Mouse (Mus musculus) testis, postnatal 14 days (tissue): ENCODE measurements around the gene Ang.

Experiments used
- DNase-seq: peaks from one replicate; pipeline ENCODE4 v3.0.0; 2021; ENCODE audit warnings: low spot score

The Ang gene

GRCm38 (mm10) chr14:51090921-51091900, at the start of gene Ang, which contains the start of gene Rnase4:
TSS of gene Ang (plus strand) at chr14:51091150.
TSS of gene Rnase4 (plus strand) at chr14:51091077.
- DNase-seq, result peak; percentile 57

- DNase-seq, result no peak
Measured at GRCm38 (mm10) chr14:51041769-51042168, 49.2 kb upstream of the Ang start, which contains the start of gene Rnase9. TSS of gene Rnase9 (minus strand) at chr14:51041869.

- DNase-seq, result no peak
Measured at GRCm38 (mm10) chr14:51047846-51048245, 43.1 kb upstream of the Ang start.

GRCm38 (mm10) chr14:51050063-51050462, 40.9 kb upstream of the Ang start, which contains the start of gene Rnase11:
TSS of gene Rnase11 (minus strand) at chr14:51050163.
- no peak for DNase-seq

- DNase-seq, result no peak
Measured at GRCm38 (mm10) chr14:51051941-51052340, 39.0 kb upstream of the Ang start.

- no peak for DNase-seq
Measured at GRCm38 (mm10) chr14:51053176-51053575, 37.8 kb upstream of the Ang start.

- peak; percentile 70 for DNase-seq
Measured at GRCm38 (mm10) chr14:51054243-51055237, 36.4 kb upstream of the Ang start.

GRCm38 (mm10) chr14:51057401-51057831, 33.5 kb upstream of the Ang start, which contains the start of gene Rnase12:
TSS of gene Rnase12 (minus strand) at chr14:51057661.
- DNase-seq, result no peak

GRCm38 (mm10) chr14:51060761-51061160, 30.2 kb upstream of the Ang start:
- no peak for DNase-seq

- DNase-seq, result no peak
Measured at GRCm38 (mm10) chr14:51068956-51069355, 22.0 kb upstream of the Ang start.

- no peak for DNase-seq
Measured at GRCm38 (mm10) chr14:51069617-51070016, 21.3 kb upstream of the Ang start.

- no peak for DNase-seq
Measured at GRCm38 (mm10) chr14:51074335-51074734, 16.6 kb upstream of the Ang start, which contains the start of gene Olfr750. TSS of gene Olfr750 (minus strand) at chr14:51074435.

- DNase-seq, result no peak
Measured at GRCm38 (mm10) chr14:51079180-51079579, 11.8 kb upstream of the Ang start.

GRCm38 (mm10) chr14:51081035-51081434, 9.9 kb upstream of the Ang start:
- DNase-seq, result no peak

GRCm38 (mm10) chr14:51082599-51083581, 8.1 kb upstream of the Ang start:
- peak; percentile 50 for DNase-seq

GRCm38 (mm10) chr14:51083805-51084204, 7.1 kb upstream of the Ang start:
- DNase-seq, result no peak

- DNase-seq, result no peak
Measured at GRCm38 (mm10) chr14:51085086-51085485, 5.9 kb upstream of the Ang start.

- DNase-seq, result no peak
Measured at GRCm38 (mm10) chr14:51085911-51086310, 5.0 kb upstream of the Ang start.

GRCm38 (mm10) chr14:51087762-51088161, 3.2 kb upstream of the Ang start:
- DNase-seq, result no peak

GRCm38 (mm10) chr14:51088166-51088969, 2.6 kb upstream of the Ang start:
- peak; percentile 85 for DNase-seq
